In genomic region chr10:19941063-19941462, GRCm38 (mm10) we compare ENCODE assay signal across 8 mouse cellular contexts. TPM values are rescaled to one million over a fixed set of nuclear protein-coding genes. Genes with fewer than 3 reads are reported as not detected.
A peak's percentile ranks its signal among the peaks of the same experiment; 100 is the strongest.
DNase-seq lines count a peak whose midpoint lies in the region; ATAC-seq and TF ChIP-seq lines count a peak whose summit lies in the region.
"Had no signal": no experiment of that assay in that cellular context is flagged by ENCODE, and none has a peak within 500 bp of the region (broad histone marks: within the 10 kb centered on the region; RNA-seq: fewer than 3 reads in every experiment).

No protein-coding gene starts in this region.

- no peak for TF ChIP-seq CTCF in forebrain, postnatal 0 days (IDR thresholded peaks at IDR 0.05; ENCODE audit: low read depth)

- no peaks in the 10 kb centered on the region for H3K9me3 ChIP-seq in forebrain, postnatal 0 days (ENCODE audit: low read length)

- H3K4me2 ChIP-seq in forebrain, postnatal 0 days (ENCODE audit: low read depth), result no peak overlapping the region

- WGBS in forebrain, postnatal 0 days, result 69% methylated on average over 6 of the region's 6 CpGs

- no peaks in the 10 kb centered on the region for H3K4me1 ChIP-seq in forebrain, postnatal 0 days (ENCODE audit: insufficient read depth)

- H3K27me3 ChIP-seq in forebrain, postnatal 0 days (ENCODE audit: insufficient read depth, low read length), result no peaks in the 10 kb centered on the region; the same call in 1 of the 2 replicates

- H3K4me3 ChIP-seq in forebrain, postnatal 0 days (ENCODE audit: low read depth, low read length), result no peak overlapping the region

- peak; percentile 22 for DNase-seq in thymus, postnatal 14 days
- DNase-seq in thymus, postnatal 10 days (ENCODE audit: low spot score in 2 of 2), result no peak
- DNase-seq in heart, adult 9 months (ENCODE audit: low spot score in 2 of 2), result peak; percentile 83 to 88
- peak; percentile 53 for DNase-seq in kidney, postnatal 14 days
- DNase-seq in forebrain, postnatal 0 days, result no peak
- DNase-seq in ovary, adult 18-20 months (ENCODE audit: low spot score), result no peak

- ATAC-seq in neutrophil, adult 5-6 weeks (ENCODE audit: extremely low read depth, insufficient number of reproducible peaks, low FRiP score, poor library complexity, severe bottlenecking), result peak; percentile 45
- no peak for ATAC-seq in forebrain, postnatal 0 days

- H3K36me3 ChIP-seq in forebrain, postnatal 0 days (ENCODE audit: insufficient read depth), result no peaks in the 10 kb centered on the region

- H3K9ac ChIP-seq in forebrain, postnatal 0 days, result no peak overlapping the region
- H3K9ac ChIP-seq: liver, embryonic 14.5 days had no signal

- no peak overlapping the region for H3K27ac ChIP-seq in forebrain, postnatal 0 days (ENCODE audit: low read depth, low read length)
- H3K27ac ChIP-seq: liver, embryonic 14.5 days had no signal

RNA-seq across cellular contexts. Expression of gene Map3k5, which starts 6.8 kb away (rescaled TPM):
- total RNA-seq in neutrophil, adult 5-6 weeks (2017), result 133 and 144 TPM in 2 replicates
- 4.8 and 5.8 TPM in 2 replicates for total RNA-seq in forebrain, postnatal 0 days (2014; rRNA removed)
- 0.77 and 1.3 TPM in 2 replicates for polyA plus RNA-seq in forebrain, postnatal 0 days (2015; fragmentation: Nextera tagmentation; extraction: Ambion mirVana)

RNA-seq across cellular contexts. Expression of gene Pex7, which starts 33.6 kb away (rescaled TPM):
- total RNA-seq in neutrophil, adult 5-6 weeks (2017), result 12.0 and 17.1 TPM in 2 replicates
- total RNA-seq in forebrain, postnatal 0 days (2014; rRNA removed), result 26.5 and 38.2 TPM in 2 replicates
- polyA plus RNA-seq in forebrain, postnatal 0 days (2015; fragmentation: Nextera tagmentation; extraction: Ambion mirVana), result 31.2 and 33.8 TPM in 2 replicates

Comparison
In these comparisons a context has a peak if more than half of its experiments do, and no peak if none do; other contexts are left out.
1. DNase-seq: peak in thymus, postnatal 14 days (single experiment), heart, adult 9 months (2 of 2) and kidney, postnatal 14 days (single experiment); none in thymus, postnatal 10 days (0 of 2), forebrain, postnatal 0 days (single experiment) and ovary, adult 18-20 months (single experiment).
2. RNA of gene Map3k5, which starts 6.8 kb away (total RNA-seq): 133 to 144 TPM in neutrophil, adult 5-6 weeks; 4.8 to 5.8 TPM in forebrain, postnatal 0 days; every median in the first group is over 10 times any median in the second.